Mouse (Mus musculus): Measurements from ENCODE around the gene Rack1.
"Not testable (repeated sequence)": the region's sequence is repeated elsewhere in the genome, so short reads cannot be mapped to it uniquely, and the experiment has no call there.

Rack1 gene

DNA sequence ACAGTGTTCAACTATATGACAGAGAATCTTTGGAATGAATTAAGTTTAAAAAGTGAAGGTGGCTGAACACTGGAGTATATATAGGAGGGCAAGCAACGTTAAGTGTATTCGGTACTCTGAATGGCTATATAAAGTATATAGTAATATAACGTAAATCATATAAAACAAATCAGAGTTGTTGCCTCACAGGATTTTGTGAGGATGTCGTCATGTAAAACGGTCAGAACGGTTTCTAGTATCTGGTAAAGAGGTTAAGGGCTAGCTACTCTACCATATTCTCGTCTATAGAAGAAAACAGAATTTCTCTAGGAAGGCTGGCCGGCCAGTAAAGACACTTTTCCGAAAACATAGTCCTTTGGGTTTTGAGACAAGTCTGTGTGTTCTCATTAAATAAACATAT lies 17.7 kb downstream of the Rack1 start:
- DNase-seq (ENCODE audit: low read depth in 2 of 2, low spot score in 2 of 2) = no peak

DNA sequence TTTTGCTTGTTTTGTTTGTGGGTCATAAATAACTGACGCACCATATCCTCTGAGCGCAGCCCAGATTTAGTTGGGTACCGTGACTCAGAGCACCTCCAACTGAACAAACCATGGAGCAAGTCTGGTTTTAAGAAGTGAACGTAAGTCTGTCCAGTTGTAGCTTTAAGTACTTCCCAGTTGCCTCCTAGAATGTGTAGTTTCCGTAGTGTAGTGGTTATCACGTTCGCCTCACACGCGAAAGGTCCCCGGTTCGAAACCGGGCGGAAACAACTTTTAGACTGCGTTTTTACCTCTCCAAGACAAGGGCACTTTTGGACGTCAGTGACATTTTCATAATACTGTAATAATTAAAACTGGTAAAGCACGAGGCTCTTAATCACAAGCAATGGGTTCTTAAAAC lies 18.2 kb downstream of the Rack1 start:
- DNase-seq (ENCODE audit: low read depth in 2 of 2, low spot score in 2 of 2) = peak; percentile 87 to 88

GRCm38 (mm10) chr11:48819614-48820307 lies 19.6 kb downstream of the Rack1 start:
- DNase-seq (ENCODE audit: low read depth in 2 of 2, low spot score in 2 of 2) = no peak

- DNase-seq (ENCODE audit: low read depth in 2 of 2, low spot score in 2 of 2) = no peak
Observed at GRCm38 (mm10) chr11:48820308-48820674, 20.2 kb downstream of the Rack1 start.

- not testable (repeated sequence) for DNase-seq (ENCODE audit: low read depth in 2 of 2, low spot score in 2 of 2)
Observed at GRCm38 (mm10) chr11:48821299-48821698, 21.2 kb downstream of the Rack1 start.

GRCm38 (mm10) chr11:48822768-48823512 lies 22.8 kb downstream of the Rack1 start:
- DNase-seq (ENCODE audit: low read depth in 2 of 2, low spot score in 2 of 2) = no peak

- DNase-seq (ENCODE audit: low read depth in 2 of 2, low spot score in 2 of 2) = peak; percentile 73 to 75
Observed at GRCm38 (mm10) chr11:48823536-48823972, 23.4 kb downstream of the Rack1 start.

DNA sequence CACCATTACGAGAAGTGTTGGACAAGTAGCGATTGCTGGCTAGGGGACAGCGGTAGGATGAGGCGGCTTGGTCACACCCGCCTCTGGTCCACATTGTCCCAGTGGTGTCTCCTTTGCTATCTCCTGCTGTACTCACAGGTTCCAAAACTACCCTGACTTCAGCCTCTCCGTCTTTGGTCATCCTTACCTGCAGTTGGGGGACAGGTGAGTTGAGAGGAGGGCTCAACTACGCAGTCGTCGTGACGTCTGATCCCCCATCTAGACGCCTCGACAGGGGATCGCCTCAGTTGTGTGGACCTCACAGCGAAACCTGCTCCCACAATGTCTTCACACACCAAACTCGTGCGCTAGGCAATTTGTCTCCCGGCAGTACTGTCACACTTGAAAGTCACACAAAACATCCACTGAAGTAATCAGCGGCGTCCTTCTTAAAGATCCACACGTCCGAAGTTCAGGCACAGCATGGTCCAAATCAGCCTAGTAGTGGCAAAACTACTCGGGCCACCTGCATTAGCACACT lies 24.2 kb downstream of the Rack1 start:
- DNase-seq (ENCODE audit: low read depth in 2 of 2, low spot score in 2 of 2) = no peak

GRCm38 (mm10) chr11:48825979-48826751 lies 26.0 kb downstream of the Rack1 start, which contains the start of the genes Trim7 and Gm12184:
Gene Trim7, plus strand, starts transcription at chr11:48826140.
Gene Gm12184, minus strand, starts transcription at chr11:48826655.
- not testable (repeated sequence) for DNase-seq (ENCODE audit: low read depth in 2 of 2, low spot score in 2 of 2)

DNA sequence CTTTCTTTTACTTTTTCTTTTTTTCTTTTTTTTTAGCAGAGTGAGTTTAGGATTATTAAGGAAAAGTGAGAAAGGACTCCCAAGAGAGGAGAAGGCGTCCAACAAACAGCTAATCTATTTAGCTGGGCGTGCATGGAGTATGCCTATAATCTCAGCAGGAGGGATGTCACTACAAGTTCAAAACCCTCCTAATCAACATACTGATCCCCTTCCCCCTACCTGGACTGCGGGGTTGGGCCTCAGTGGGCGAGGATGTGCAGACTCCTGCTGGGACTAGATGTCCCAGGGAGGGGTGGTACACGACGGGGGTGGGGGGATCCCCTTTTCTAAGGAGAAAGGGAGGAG lies 26.6 kb downstream of the Rack1 start:
- DNase-seq (ENCODE audit: low read depth in 2 of 2, low spot score in 2 of 2) = no peak

DNA sequence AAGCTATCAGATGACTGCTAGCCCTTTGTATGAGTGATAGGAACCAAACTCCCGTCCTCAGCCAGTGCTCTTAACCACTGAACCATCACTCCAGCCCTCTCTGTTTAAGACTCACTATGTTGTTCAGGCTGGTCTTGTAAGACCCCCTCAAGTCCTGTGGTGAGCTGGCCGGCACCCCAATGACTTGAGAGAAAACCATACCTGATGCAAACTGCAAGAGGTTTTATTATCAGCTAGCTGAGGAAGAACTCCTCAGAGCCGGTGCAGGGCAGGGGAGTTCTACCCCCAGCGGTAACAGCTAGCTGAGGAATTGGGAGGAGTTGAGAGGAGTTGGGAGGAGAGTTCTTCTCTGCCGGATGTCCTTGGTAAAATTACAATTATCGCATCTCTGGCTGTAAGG lies 27.8 kb downstream of the Rack1 start:
- no peak for DNase-seq (ENCODE audit: low read depth in 2 of 2, low spot score in 2 of 2)

- DNase-seq (ENCODE audit: low read depth in 2 of 2, low spot score in 2 of 2) = no peak
Observed at GRCm38 (mm10) chr11:48830279-48830678, 30.1 kb downstream of the Rack1 start.

- no peak for DNase-seq (ENCODE audit: low read depth in 2 of 2, low spot score in 2 of 2)
Observed at GRCm38 (mm10) chr11:48831273-48831672, 31.1 kb downstream of the Rack1 start.

DNA sequence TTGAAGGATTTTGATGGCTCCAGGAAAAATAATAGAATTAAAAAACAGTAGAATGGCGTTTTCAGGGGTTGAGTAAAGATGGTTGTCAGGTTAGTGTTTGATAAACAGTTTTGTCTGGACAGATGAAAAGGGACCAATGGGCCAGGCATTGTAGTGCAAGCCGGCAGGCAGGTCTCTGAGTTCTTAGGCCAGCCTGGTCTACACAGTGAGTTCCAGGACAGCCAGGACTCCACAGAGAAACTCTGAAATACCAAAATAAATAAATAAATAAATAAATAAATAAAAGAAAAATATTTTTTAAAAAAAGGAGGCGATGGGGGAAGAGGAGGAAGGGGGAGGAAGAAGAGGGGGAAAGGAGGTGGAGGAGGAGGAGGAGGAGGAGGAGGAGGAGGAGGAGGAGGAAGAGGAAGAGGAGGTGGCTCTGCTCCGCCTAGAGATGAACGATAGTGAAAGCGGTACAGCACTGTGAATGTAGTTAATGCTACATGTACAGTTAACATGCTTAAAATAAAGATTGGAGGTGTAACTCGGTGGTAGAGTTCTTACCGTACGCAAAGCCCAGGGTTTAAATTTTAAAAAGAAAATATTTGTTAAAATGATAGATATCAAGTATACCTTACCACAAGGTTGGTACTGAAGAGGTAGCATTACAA lies 33.1 kb downstream of the Rack1 start:
- no peak for DNase-seq (ENCODE audit: low read depth in 2 of 2, low spot score in 2 of 2)

- peak; percentile 89 to 93 for DNase-seq (ENCODE audit: low read depth in 2 of 2, low spot score in 2 of 2)
Observed at GRCm38 (mm10) chr11:48833731-48834639, 33.9 kb downstream of the Rack1 start.

GRCm38 (mm10) chr11:48835923-48836322 lies 35.8 kb downstream of the Rack1 start:
- DNase-seq (ENCODE audit: low read depth in 2 of 2, low spot score in 2 of 2) = no peak

GRCm38 (mm10) chr11:48836990-48837309 lies 36.8 kb downstream of the Rack1 start:
- DNase-seq (ENCODE audit: low read depth in 2 of 2, low spot score in 2 of 2) = no peak

- peak; percentile 47 to 52 for DNase-seq (ENCODE audit: low read depth in 2 of 2, low spot score in 2 of 2)
Observed at GRCm38 (mm10) chr11:48837310-48838180, 37.4 kb downstream of the Rack1 start.

GRCm38 (mm10) chr11:48838181-48838797 lies 38.2 kb downstream of the Rack1 start:
- DNase-seq (ENCODE audit: low read depth in 2 of 2, low spot score in 2 of 2) = peak in 1 of 2 experiments; percentile 33
